In the genomic region with DNA sequence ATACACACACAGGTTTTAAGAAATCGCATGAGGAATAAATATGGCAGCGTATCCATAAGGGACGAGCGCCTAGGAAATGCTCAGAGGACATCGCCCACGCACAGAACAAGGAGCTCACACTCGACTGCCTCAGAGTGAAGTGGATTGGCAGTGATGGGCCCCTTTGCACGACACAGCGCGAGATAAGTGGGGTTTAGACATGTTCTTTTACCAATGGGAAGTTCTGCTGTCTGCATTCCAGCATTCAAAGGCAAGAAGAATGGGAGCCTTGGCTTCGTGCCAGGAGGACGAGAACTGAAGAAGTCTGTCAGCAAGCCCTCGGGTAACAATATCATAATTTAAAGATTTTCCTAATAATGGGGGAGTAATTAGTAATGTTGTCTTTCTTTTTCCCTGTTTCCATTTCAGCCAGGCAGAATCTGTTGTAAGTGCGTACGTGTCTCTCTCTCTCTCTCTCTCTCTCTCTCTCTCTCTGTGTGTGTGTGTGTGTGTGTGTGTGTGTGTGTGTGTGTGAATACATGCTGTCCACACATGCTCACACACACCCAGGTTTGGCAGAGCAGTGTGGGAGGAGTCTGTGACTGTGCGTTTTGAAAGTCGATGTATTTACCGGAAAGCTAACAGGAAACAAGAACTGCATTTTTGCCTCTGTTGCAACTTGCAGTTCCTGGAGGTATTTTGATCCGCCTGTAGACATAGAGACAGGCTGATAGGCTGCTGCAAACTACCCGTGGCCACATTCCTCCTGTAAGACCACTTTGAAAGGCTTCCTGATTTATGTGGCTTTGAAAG, we compare ENCODE assay signal across 10 mouse cellular contexts.
DNase-seq lines count a peak whose midpoint lies in the region; ATAC-seq lines count a peak whose summit lies in the region.
"Had no signal": no experiment of that assay in that cellular context is flagged by ENCODE, and none has a peak within 500 bp of the region (broad histone marks: within the 10 kb centered on the region; RNA-seq: fewer than 3 reads in every experiment).

No protein-coding gene starts in this region.

- no peaks in the 10 kb centered on the region for H3K36me3 ChIP-seq in heart, embryonic 11.5 days (ENCODE audit: control insufficient read depth, insufficient read depth, low read length)
- no peaks in the 10 kb centered on the region for H3K36me3 ChIP-seq in midbrain, embryonic 16.5 days (ENCODE audit: control insufficient read depth, insufficient read depth, low read length)
- H3K36me3 ChIP-seq in midbrain, embryonic 13.5 days: no peaks in the 10 kb centered on the region
- no peaks in the 10 kb centered on the region for H3K36me3 ChIP-seq in neural tube, embryonic 15.5 days
- H3K36me3 ChIP-seq: G1E had no signal

- H3K27me3 ChIP-seq in heart, embryonic 11.5 days (ENCODE audit: control insufficient read depth, insufficient read depth, low read length): no peaks in the 10 kb centered on the region
- H3K27me3 ChIP-seq in midbrain, embryonic 16.5 days (ENCODE audit: control insufficient read depth, insufficient read depth, low read depth, low read length): no peaks in the 10 kb centered on the region; the same call in 1 of the 2 replicates
- H3K27me3 ChIP-seq in midbrain, embryonic 13.5 days: no peaks in the 10 kb centered on the region
- no peaks in the 10 kb centered on the region for H3K27me3 ChIP-seq in neural tube, embryonic 15.5 days (replicated peaks)

- peak overlapping the region; percentile 42 for H3K4me2 ChIP-seq in heart, embryonic 11.5 days
- peak overlapping the region; percentile 4; the same call in 1 of the 2 replicates for H3K4me2 ChIP-seq in midbrain, embryonic 16.5 days (ENCODE audit: low read length)
- H3K4me2 ChIP-seq in midbrain, embryonic 13.5 days (replicated peaks): no peak overlapping the region
- H3K4me2 ChIP-seq in neural tube, embryonic 15.5 days: no peak overlapping the region

- no peak overlapping the region for H3K4me3 ChIP-seq in heart, embryonic 11.5 days (ENCODE audit: low read depth, low read length)
- no peak overlapping the region for H3K4me3 ChIP-seq in midbrain, embryonic 16.5 days (ENCODE audit: low read depth, low read length)
- no peak overlapping the region for H3K4me3 ChIP-seq in midbrain, embryonic 13.5 days (replicated peaks)
- no peak overlapping the region for H3K4me3 ChIP-seq in neural tube, embryonic 15.5 days (replicated peaks)
- H3K4me3 ChIP-seq: erythroblast, embryonic 14.5 days had no signal

- peak; percentile 49; the same call in 1 of the 2 replicates for ATAC-seq in heart, embryonic 11.5 days (replicated peaks; ENCODE audit: insufficient number of reproducible peaks, low FRiP score, low TSS enrichment)
- ATAC-seq in midbrain, embryonic 16.5 days: no peak
- no peak for ATAC-seq in midbrain, embryonic 13.5 days
- ATAC-seq in neural tube, embryonic 15.5 days (ENCODE audit: low FRiP score): no peak

- H3K9ac ChIP-seq in heart, embryonic 11.5 days (ENCODE audit: low read depth, low read length): 0 out of 2 replicates have a peak overlapping the region, but pooled peaks have one; percentile 16
- H3K9ac ChIP-seq in midbrain, embryonic 16.5 days (ENCODE audit: low read depth, low read length): no peak overlapping the region
- H3K9ac ChIP-seq in midbrain, embryonic 13.5 days (replicated peaks): no peak overlapping the region
- no peak overlapping the region for H3K9ac ChIP-seq in neural tube, embryonic 15.5 days (replicated peaks)

- no peak for DNase-seq in heart, adult 9 months (ENCODE audit: low spot score in 2 of 2)
- DNase-seq in heart, postnatal 10 days: peak; percentile 4 to 7
- peak; percentile 63 to 70 for DNase-seq in right cerebral cortex, postnatal 10 days (ENCODE audit: low spot score in 2 of 2)
- no peak for DNase-seq in adipocyte (ENCODE audit: low spot score)

- no peaks in the 10 kb centered on the region for H3K9me3 ChIP-seq in heart, embryonic 11.5 days (replicated peaks; ENCODE audit: control insufficient read depth, low read length)
- H3K9me3 ChIP-seq in midbrain, embryonic 16.5 days (replicated peaks; ENCODE audit: control insufficient read depth, low read length, poor library complexity, severe bottlenecking): no peaks in the 10 kb centered on the region
- no peaks in the 10 kb centered on the region for H3K9me3 ChIP-seq in midbrain, embryonic 13.5 days
- H3K9me3 ChIP-seq in neural tube, embryonic 15.5 days (replicated peaks): no peaks in the 10 kb centered on the region

- intact Hi-C loops in heart, postnatal 10 days (cut with DNase I): no loop called here

- no peak overlapping the region for H3K27ac ChIP-seq in heart, embryonic 11.5 days (ENCODE audit: low read depth, low read length)
- H3K27ac ChIP-seq in midbrain, embryonic 16.5 days (ENCODE audit: low read length): no peak overlapping the region
- H3K27ac ChIP-seq in midbrain, embryonic 13.5 days: no peak overlapping the region
- no peak overlapping the region for H3K27ac ChIP-seq in neural tube, embryonic 15.5 days (replicated peaks)

- peaks cover 5% of the 10 kb centered on the region for H3K4me1 ChIP-seq in heart, embryonic 11.5 days (ENCODE audit: control insufficient read depth, insufficient read depth, low read length)
- no peaks in the 10 kb centered on the region for H3K4me1 ChIP-seq in midbrain, embryonic 16.5 days (ENCODE audit: control insufficient read depth, insufficient read depth, low read length)
- H3K4me1 ChIP-seq in midbrain, embryonic 13.5 days (replicated peaks): peaks cover 5% of the 10 kb centered on the region; the same call in 1 of the 2 replicates
- H3K4me1 ChIP-seq in neural tube, embryonic 15.5 days: 0 out of 2 replicates have a peak, but pooled peaks cover 3% of the 10 kb centered on the region

- WGBS in heart, embryonic 11.5 days (ENCODE audit: insufficient replicate concordance): 46% methylated on average over 20 of the region's 20 CpGs
- 54% methylated on average over 19 of the region's 20 CpGs for WGBS in midbrain, embryonic 16.5 days
- 69% methylated on average over 20 of the region's 20 CpGs for WGBS in midbrain, embryonic 13.5 days
- 57% methylated on average over 20 of the region's 20 CpGs for WGBS in neural tube, embryonic 15.5 days

Comparison
In these comparisons a context has a peak if more than half of its experiments do, and no peak if none do; other contexts are left out.
1. H3K4me2 ChIP-seq: peak in heart, embryonic 11.5 days (single experiment) and midbrain, embryonic 16.5 days (single experiment); none in midbrain, embryonic 13.5 days (single experiment) and neural tube, embryonic 15.5 days (single experiment).
2. DNase-seq: peak in heart, postnatal 10 days (2 of 2) and right cerebral cortex, postnatal 10 days (2 of 2); none in heart, adult 9 months (0 of 2) and adipocyte (single experiment).